In genomic region chr2:172620001-172620400, GRCm38 (mm10) we compare ENCODE assay signal across 27 mouse cellular contexts.
DNase-seq lines count a peak whose midpoint lies in the region; ATAC-seq and TF ChIP-seq lines count a peak whose summit lies in the region.
"Had no signal": no experiment of that assay in that cellular context is flagged by ENCODE, and none has a peak within 500 bp of the region (broad histone marks: within the 10 kb centered on the region; RNA-seq: fewer than 3 reads in every experiment).

No protein-coding gene starts in this region.

- no peaks in the 10 kb centered on the region for H3K36me3 ChIP-seq in heart, embryonic 10.5 days
- no peaks in the 10 kb centered on the region for H3K36me3 ChIP-seq in heart, embryonic 12.5 days
- peaks cover 31% of the 10 kb centered on the region for H3K36me3 ChIP-seq in E14TG2a.4 (ENCODE audit: insufficient read depth, low read length)
- H3K36me3 ChIP-seq in forebrain, embryonic 14.5 days (ENCODE audit: control insufficient read depth, insufficient read depth, low read length), result no peaks in the 10 kb centered on the region
- H3K36me3 ChIP-seq: embryonic facial prominence, embryonic 13.5 days; forebrain, embryonic 12.5 days; midbrain, embryonic 12.5 days had no signal

- no peak overlapping the region for H3K4me3 ChIP-seq in heart, embryonic 10.5 days
- no peak overlapping the region for H3K4me3 ChIP-seq in heart, embryonic 12.5 days
- H3K4me3 ChIP-seq in E14TG2a.4 (replicated peaks; ENCODE audit: low read length), result peak overlapping the region; percentile 43; the same call in 1 of the 2 replicates
- no peak overlapping the region for H3K4me3 ChIP-seq in forebrain, embryonic 14.5 days (ENCODE audit: low read depth, low read length)
- H3K4me3 ChIP-seq: embryonic facial prominence, embryonic 13.5 days; erythroblast, embryonic 14.5 days; forebrain, embryonic 12.5 days; megakaryocyte, embryonic 14.5 days; midbrain, embryonic 12.5 days had no signal

- DNase-seq in heart, embryonic 10.5 days (ENCODE audit: low spot score), result no peak
- DNase-seq in thymus, adult 18-20 months, result peak; percentile 24 to 55
- peak; percentile 68 for DNase-seq in thymus, postnatal 25 days
- DNase-seq in urinary bladder, postnatal 10 days (ENCODE audit: low spot score), result no peak
- no peak for DNase-seq in adrenal gland, postnatal 10 days
- no peak for DNase-seq in forebrain, embryonic 14.5 days (ENCODE audit: low spot score)
- DNase-seq: cerebellum, adult 8-10 months; cerebellum, postnatal 36 days; gastrocnemius, postnatal 14 days; heart, adult 11 months; kidney, adult 9 months; kidney, postnatal 10 days; layer of hippocampus, postnatal 36 days; lung, postnatal 4 days; right cerebral cortex, adult 18-20 months; spleen, adult 18-20 months had no signal

- peaks cover 18% of the 10 kb centered on the region for H3K4me1 ChIP-seq in heart, embryonic 10.5 days
- H3K4me1 ChIP-seq in heart, embryonic 12.5 days (replicated peaks), result peaks cover 17% of the 10 kb centered on the region
- H3K4me1 ChIP-seq in E14TG2a.4 (replicated peaks; ENCODE audit: low read depth, low read length), result peaks cover 88% of the 10 kb centered on the region
- peaks cover 4% of the 10 kb centered on the region; the same call in 1 of the 2 replicates for H3K4me1 ChIP-seq in forebrain, embryonic 14.5 days (ENCODE audit: control insufficient read depth, insufficient read depth, low read length)
- H3K4me1 ChIP-seq: megakaryocyte, embryonic 14.5 days had no signal

- H3K9ac ChIP-seq in heart, embryonic 12.5 days, result no peak overlapping the region
- no peak overlapping the region for H3K9ac ChIP-seq in forebrain, embryonic 14.5 days (ENCODE audit: low read length)
- H3K9ac ChIP-seq: embryonic facial prominence, embryonic 13.5 days; forebrain, embryonic 12.5 days; hindbrain, embryonic 14.5 days; midbrain, embryonic 12.5 days had no signal

- no peaks in the 10 kb centered on the region for H3K9me3 ChIP-seq in heart, embryonic 10.5 days
- H3K9me3 ChIP-seq in heart, embryonic 12.5 days (replicated peaks), result no peaks in the 10 kb centered on the region
- H3K9me3 ChIP-seq in E14TG2a.4 (ENCODE audit: low read length), result no peaks in the 10 kb centered on the region
- H3K9me3 ChIP-seq in forebrain, embryonic 14.5 days (replicated peaks; ENCODE audit: control insufficient read depth, low read length), result no peaks in the 10 kb centered on the region
- H3K9me3 ChIP-seq: embryonic facial prominence, embryonic 13.5 days; forebrain, embryonic 12.5 days; megakaryocyte, embryonic 14.5 days; midbrain, embryonic 12.5 days had no signal

- no peak overlapping the region for H3K4me2 ChIP-seq in heart, embryonic 12.5 days
- H3K4me2 ChIP-seq in forebrain, embryonic 14.5 days (ENCODE audit: low read length), result no peak overlapping the region
- H3K4me2 ChIP-seq: embryonic facial prominence, embryonic 13.5 days; forebrain, embryonic 12.5 days; heart, embryonic 11.5 days; hindbrain, embryonic 14.5 days; midbrain, embryonic 12.5 days had no signal

- ATAC-seq in heart, embryonic 12.5 days (ENCODE audit: insufficient number of reproducible peaks, low FRiP score), result no peak
- ATAC-seq in forebrain, embryonic 14.5 days, result no peak
- ATAC-seq: CD4-positive, CD25-positive, alpha-beta regulatory T cell, adult 4 months; intestine, postnatal 0 days had no signal

- 47% methylated on average over 5 of the region's 5 CpGs for WGBS in heart, embryonic 10.5 days
- 47% methylated on average over 5 of the region's 5 CpGs for WGBS in heart, embryonic 12.5 days
- WGBS in forebrain, embryonic 14.5 days, result 77% methylated on average over 5 of the region's 5 CpGs

- no peak for TF ChIP-seq CTCF in E14TG2a.4 (conservative IDR thresholded peaks at IDR 0.05; ENCODE audit: low read length)

- H3K27ac ChIP-seq in heart, embryonic 10.5 days, result peak overlapping the region; percentile 62; the same call in 1 of the 2 replicates
- no peak overlapping the region for H3K27ac ChIP-seq in heart, embryonic 12.5 days (ENCODE audit: poor library complexity, severe bottlenecking)
- no peak overlapping the region for H3K27ac ChIP-seq in forebrain, embryonic 14.5 days (ENCODE audit: low read depth, low read length)
- H3K27ac ChIP-seq: embryonic facial prominence, embryonic 13.5 days; forebrain, embryonic 12.5 days; hindbrain, embryonic 14.5 days; midbrain, embryonic 12.5 days had no signal

- peaks cover 21% of the 10 kb centered on the region for H3K27me3 ChIP-seq in heart, embryonic 10.5 days (ENCODE audit: insufficient read depth, poor library complexity, severe bottlenecking)
- H3K27me3 ChIP-seq in heart, embryonic 12.5 days (replicated peaks), result peaks cover 28% of the 10 kb centered on the region
- H3K27me3 ChIP-seq in E14TG2a.4 (ENCODE audit: insufficient read depth, low read length), result no peaks in the 10 kb centered on the region
- H3K27me3 ChIP-seq in forebrain, embryonic 14.5 days (replicated peaks; ENCODE audit: control insufficient read depth, insufficient read depth, low read length), result no peaks in the 10 kb centered on the region

Comparison
In these comparisons a context has a peak if more than half of its experiments do, and no peak if none do; other contexts are left out.
1. DNase-seq: peak in thymus, adult 18-20 months (2 of 2) and thymus, postnatal 25 days (single experiment); none in heart, embryonic 10.5 days (single experiment), urinary bladder, postnatal 10 days (single experiment), adrenal gland, postnatal 10 days (single experiment) and forebrain, embryonic 14.5 days (single experiment).